Mouse (Mus musculus): ENCODE results near the gene Cxcl17.

The Cxcl17 gene

DNA sequence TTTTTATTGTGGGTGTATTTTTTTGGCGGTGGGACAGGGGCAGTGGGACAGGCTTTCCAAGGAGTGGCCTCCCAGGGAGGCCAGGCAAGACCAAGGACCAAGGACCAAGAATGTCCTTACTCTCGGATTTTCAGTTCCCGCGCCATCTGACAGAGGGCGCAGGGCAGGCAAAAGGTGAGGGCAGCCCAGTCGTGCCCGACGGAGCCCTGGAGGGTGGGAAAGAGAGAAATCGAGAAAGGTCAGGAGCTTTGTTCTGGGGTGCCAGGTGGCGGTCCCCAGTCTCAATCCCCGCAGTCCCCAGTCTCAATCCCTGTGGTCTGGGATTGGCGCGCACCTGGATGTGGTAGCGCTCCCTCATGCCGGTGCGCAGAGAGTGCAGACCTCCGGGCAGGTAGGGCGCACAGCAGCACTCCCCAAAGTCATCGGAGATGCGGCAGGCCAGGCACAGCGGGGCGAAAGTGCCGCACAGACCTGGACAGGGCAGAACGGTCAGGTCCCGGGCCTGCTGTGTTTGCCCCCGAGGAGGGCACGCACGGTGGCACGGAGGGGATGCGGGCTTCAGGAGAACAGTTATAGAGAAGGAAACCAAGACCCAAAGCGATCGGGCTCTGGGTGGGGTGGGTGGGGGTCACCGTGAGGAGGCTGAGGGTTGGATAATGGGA lies 44.9 kb downstream of the Cxcl17 start:
- DNase-seq, result peak; percentile 54

DNA sequence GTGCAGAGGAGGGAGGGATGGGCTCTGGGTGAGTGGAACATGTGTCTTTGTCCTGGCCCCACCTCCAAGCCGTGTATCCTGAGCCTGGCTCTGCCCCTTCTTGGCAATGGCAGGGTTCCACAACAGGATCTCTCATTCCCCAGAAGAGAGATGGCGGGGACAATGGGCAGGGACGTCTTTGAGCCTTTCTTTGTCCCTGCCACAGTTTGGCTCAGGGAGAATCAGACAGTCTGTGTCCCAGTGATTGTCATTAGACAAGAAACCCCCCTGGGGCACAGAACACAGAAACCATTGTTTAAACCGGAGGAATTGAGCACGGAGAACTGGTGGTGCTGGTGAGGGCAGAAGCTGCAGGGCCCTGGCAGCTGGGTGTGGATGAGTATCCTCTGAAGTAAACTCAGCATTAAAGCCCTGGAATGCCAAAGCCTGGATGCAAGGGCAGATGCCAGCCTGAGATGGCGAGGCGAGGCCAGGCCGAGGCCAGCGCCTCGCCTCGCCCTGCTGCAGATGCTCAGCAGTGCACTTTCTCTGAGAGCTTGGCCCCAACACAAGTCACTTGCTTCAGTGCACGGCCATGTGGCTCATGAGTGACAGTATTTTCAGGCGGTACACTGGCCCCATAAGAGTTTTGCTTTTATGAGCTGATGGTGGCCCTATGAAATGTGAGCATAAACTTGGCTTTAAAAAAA lies 46.6 kb downstream of the Cxcl17 start:
- peak; percentile 98 for DNase-seq

GRCm38 (mm10) chr7:25363632-25364031 lies 49.1 kb downstream of the Cxcl17 start:
- DNase-seq, result no peak

DNA sequence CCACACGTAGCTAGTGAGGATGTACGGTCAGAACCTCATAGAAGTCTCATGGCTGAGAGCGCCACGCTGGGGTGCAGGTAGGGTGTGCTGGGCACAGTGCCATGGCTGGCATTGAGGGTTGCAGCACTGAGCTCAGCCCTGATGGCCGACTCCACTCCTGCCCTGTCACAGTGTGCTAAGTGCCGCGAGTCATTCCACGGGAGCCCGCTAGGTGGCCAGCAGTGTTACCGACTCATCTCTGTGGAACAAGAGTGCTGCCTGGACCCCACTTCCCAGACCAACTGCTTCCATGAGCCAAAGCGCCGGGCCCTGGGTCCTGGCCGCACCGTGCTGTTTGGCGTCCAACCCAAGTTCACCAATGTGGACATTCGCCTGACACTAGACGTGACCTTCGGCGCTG lies 49.5 kb downstream of the Cxcl17 start:
- peak; percentile 40 for DNase-seq

DNA sequence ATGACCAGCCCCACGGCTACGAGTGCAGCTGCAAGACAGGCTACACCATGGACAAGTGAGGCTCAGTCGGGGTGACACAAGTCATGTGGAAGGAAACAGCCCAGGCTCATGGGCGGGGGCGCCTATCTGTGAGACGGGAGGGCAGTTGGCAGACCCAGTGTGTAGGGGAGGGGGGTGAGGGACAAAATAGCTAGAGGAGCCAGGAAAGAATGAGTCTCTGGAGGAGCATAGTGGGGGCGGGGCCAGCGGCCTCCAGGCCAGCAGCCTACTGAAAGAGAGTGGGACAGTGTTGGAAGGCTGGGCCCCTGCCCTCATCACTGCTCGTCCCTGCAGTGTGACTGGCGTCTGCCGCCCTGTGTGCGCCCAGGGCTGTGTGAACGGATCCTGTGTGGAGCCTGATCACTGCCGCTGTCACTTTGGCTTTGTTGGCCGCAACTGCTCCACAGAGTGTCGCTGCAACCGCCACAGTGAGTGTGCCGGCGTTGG lies 53.9 kb downstream of the Cxcl17 start:
- peak; percentile 95 for DNase-seq

Measured in retina, postnatal 1 day (tissue).